Mouse (Mus musculus) hindbrain, embryonic 11.5 days (tissue): ENCODE data around the gene Cox15. TPM values are rescaled to one million over a fixed set of nuclear protein-coding genes. Genes with fewer than 3 reads are reported as not detected.

Experiments used
- ATAC-seq: fragments of 200-750 bp; cut with Nextera tagmentation; 2 replicates; pipeline ENCODE4 v1.8.0; 2017; ENCODE audit warnings: mild to moderate bottlenecking, moderate TSS enrichment, moderate library complexity; ENCODE audit not compliant: low FRiP score
- DNase-seq: peaks from one replicate; pipeline ENCODE4 v3.0.0-alpha.2; 2015; ENCODE audit warnings: low spot score
- H3K27ac ChIP-seq: fragments of 300-500 bp; sonication (generic); 2 replicates; pipeline ENCODE4 v1.5.1; 2014; ENCODE audit warnings: mild to moderate bottlenecking, low read depth, low read length
- H3K27me3 ChIP-seq: fragments of 300-500 bp; sonication (generic); 2 replicates; pipeline ENCODE4 v1.6.1; 2014; ENCODE audit warnings: mild to moderate bottlenecking, low read length, moderate library complexity, mixed read lengths; ENCODE audit not compliant: control insufficient read depth, insufficient read depth
- H3K36me3 ChIP-seq: fragments of 300-500 bp; sonication (generic); 2 replicates; pipeline ENCODE4 v1.6.1; 2014; ENCODE audit warnings: mild to moderate bottlenecking, low read length, moderate library complexity, mixed read lengths; ENCODE audit not compliant: control insufficient read depth, insufficient read depth
- H3K4me1 ChIP-seq: fragments of 300-500 bp; sonication (generic); replicated peaks from 2 replicates; pipeline ENCODE4 v1.6.1; 2014; ENCODE audit warnings: low read length, mixed read lengths; ENCODE audit not compliant: control insufficient read depth, insufficient read depth
- H3K4me2 ChIP-seq: fragments of 300-500 bp; sonication (generic); replicated peaks from 2 replicates; pipeline ENCODE4 v1.6.1; 2014; ENCODE audit warnings: mild to moderate bottlenecking, low read depth, low read length
- H3K4me3 ChIP-seq: fragments of 300-500 bp; sonication (generic); 2 replicates; pipeline ENCODE4 v1.5.1; 2014; ENCODE audit warnings: low read depth, low read length
- H3K9ac ChIP-seq: fragments of 300-500 bp; sonication (generic); 2 replicates; pipeline ENCODE4 v1.6.1; 2014; ENCODE audit warnings: low read depth, low read length
- H3K9me3 ChIP-seq: fragments of 300-500 bp; sonication (generic); 2 replicates; pipeline ENCODE4 v1.6.1; 2016; ENCODE audit warnings: low read length; ENCODE audit not compliant: control insufficient read depth
- WGBS: fragments of 180-500 bp; shearing (Covaris S2); extraction: QIAGEN DNeasy Blood & Tissue Kit; methylation state at CpG from one replicate; pipeline ENCODE4 v1.1.7; 2014; 5-methylcytosine and 5-hydroxymethylcytosine counted together
- polyA plus RNA-seq: library from polyadenylated mRNA; unstranded; fragments of >200 nt; fragmentation: Nextera tagmentation; extraction: Ambion mirVana; gene quantifications from 2 replicates; pipeline ENCODE4 v1.2.1, GENCODE M21; 2014

The Cox15 gene
- polyA plus RNA-seq, 1 experiment from 2014 or later, result 12.9 TPM

- H3K36me3 ChIP-seq, result no peaks in the 10 kb centered on the region
- H3K4me2 ChIP-seq, result no peak overlapping the region
- no peak overlapping the region for H3K9ac ChIP-seq
- 87% methylated on average over 8 of the region's 8 CpGs for WGBS
- H3K9me3 ChIP-seq, result no peaks in the 10 kb centered on the region
- H3K4me1 ChIP-seq, result no peaks in the 10 kb centered on the region
- ATAC-seq, result no peak
- no peaks in the 10 kb centered on the region for H3K27me3 ChIP-seq
- no peak overlapping the region for H3K4me3 ChIP-seq
- DNase-seq, result no peak
- H3K27ac ChIP-seq, result no peak overlapping the region
Measured at GRCm38 (mm10) chr19:43784761-43785160, 32.0 kb upstream of the Cox15 start.

GRCm38 (mm10) chr19:43781980-43782379, 29.2 kb upstream of the Cox15 start, which contains the start of gene Abcc2:
Gene Abcc2, plus strand, starts transcription at chr19:43782192.
- H3K9me3 ChIP-seq, result no peaks in the 10 kb centered on the region
- H3K4me3 ChIP-seq, result no peak within 1 kb of the TSS
- no peak for ATAC-seq
- no peak for DNase-seq
- H3K4me1 ChIP-seq, result no peaks in the 10 kb centered on the region
- WGBS, result 89% methylated on average over 3 of the region's 3 CpGs
- H3K36me3 ChIP-seq, result no peaks in the 10 kb centered on the region
- H3K4me2 ChIP-seq, result no peak within 1 kb of the TSS
- no peak within 1 kb of the TSS for H3K9ac ChIP-seq
- H3K27me3 ChIP-seq, result no peaks in the 10 kb centered on the region
- no peak within 1 kb of the TSS for H3K27ac ChIP-seq

GRCm38 (mm10) chr19:43780391-43780790, 27.6 kb upstream of the Cox15 start:
- H3K9ac ChIP-seq, result no peak overlapping the region
- no peak overlapping the region for H3K4me3 ChIP-seq
- no peaks in the 10 kb centered on the region for H3K4me1 ChIP-seq
- H3K4me2 ChIP-seq, result no peak overlapping the region
- H3K36me3 ChIP-seq, result no peaks in the 10 kb centered on the region
- WGBS, result 88% methylated on average over 5 of the region's 5 CpGs
- H3K27ac ChIP-seq, result no peak overlapping the region
- no peaks in the 10 kb centered on the region for H3K27me3 ChIP-seq
- ATAC-seq (no peak), DNase-seq (no peak)
- H3K9me3 ChIP-seq, result no peaks in the 10 kb centered on the region

GRCm38 (mm10) chr19:43777308-43777707, 24.5 kb upstream of the Cox15 start:
- no peaks in the 10 kb centered on the region for H3K4me1 ChIP-seq
- ATAC-seq, result no peak
- H3K9me3 ChIP-seq, result no peaks in the 10 kb centered on the region
- H3K9ac ChIP-seq, result no peak overlapping the region
- DNase-seq, result no peak
- no peak overlapping the region for H3K4me2 ChIP-seq
- 88% methylated on average over 2 of the region's 2 CpGs for WGBS
- H3K27ac ChIP-seq, result no peak overlapping the region
- H3K27me3 ChIP-seq, result no peaks in the 10 kb centered on the region
- no peaks in the 10 kb centered on the region for H3K36me3 ChIP-seq
- no peak overlapping the region for H3K4me3 ChIP-seq

GRCm38 (mm10) chr19:43776561-43776960, 23.8 kb upstream of the Cox15 start:
- H3K9ac ChIP-seq, result no peak overlapping the region
- no peaks in the 10 kb centered on the region for H3K36me3 ChIP-seq
- no peaks in the 10 kb centered on the region for H3K9me3 ChIP-seq
- H3K4me3 ChIP-seq, result no peak overlapping the region
- H3K27me3 ChIP-seq, result no peaks in the 10 kb centered on the region
- H3K27ac ChIP-seq, result no peak overlapping the region
- ATAC-seq, result no peak
- WGBS, result 84% methylated on average over 4 of the region's 4 CpGs
- no peak for DNase-seq
- H3K4me2 ChIP-seq, result no peak overlapping the region
- H3K4me1 ChIP-seq, result no peaks in the 10 kb centered on the region

GRCm38 (mm10) chr19:43775433-43775832, 22.6 kb upstream of the Cox15 start:
- Histone ChIP-seq H3K36me3 (no peaks in the 10 kb centered on the region), H3K27ac (no peak overlapping the region), H3K9me3 (no peaks in the 10 kb centered on the region), H3K4me1 (no peaks in the 10 kb centered on the region), H3K27me3 (no peaks in the 10 kb centered on the region), H3K4me3 (no peak overlapping the region), H3K9ac (no peak overlapping the region), H3K4me2 (no peak overlapping the region)
- DNase-seq, result no peak
- no peak for ATAC-seq
- 76% methylated on average over 10 of the region's 10 CpGs for WGBS

- Histone ChIP-seq H3K9me3 (no peaks in the 10 kb centered on the region), H3K4me3 (no peak overlapping the region), H3K36me3 (no peaks in the 10 kb centered on the region), H3K27me3 (no peaks in the 10 kb centered on the region), H3K9ac (no peak overlapping the region), H3K4me1 (no peaks in the 10 kb centered on the region), H3K4me2 (no peak overlapping the region), H3K27ac (no peak overlapping the region)
- DNase-seq, result no peak
- WGBS, result 57% methylated on average over 6 of the region's 6 CpGs
- no peak for ATAC-seq
Measured at GRCm38 (mm10) chr19:43772311-43772710, 19.5 kb upstream of the Cox15 start.

GRCm38 (mm10) chr19:43771499-43771969, 18.7 kb upstream of the Cox15 start:
- WGBS, result 93% methylated on average over 5 of the region's 5 CpGs
- Histone ChIP-seq H3K27ac (no peak overlapping the region), H3K9me3 (no peaks in the 10 kb centered on the region), H3K4me1 (no peaks in the 10 kb centered on the region), H3K9ac (no peak overlapping the region), H3K27me3 (no peaks in the 10 kb centered on the region), H3K4me2 (no peak overlapping the region), H3K4me3 (no peak overlapping the region), H3K36me3 (no peaks in the 10 kb centered on the region)
- ATAC-seq (no peak), DNase-seq (no peak)

- no peaks in the 10 kb centered on the region for H3K27me3 ChIP-seq
- DNase-seq, result no peak
- no peak overlapping the region for H3K4me2 ChIP-seq
- no peaks in the 10 kb centered on the region for H3K9me3 ChIP-seq
- no peak overlapping the region for H3K9ac ChIP-seq
- no peaks in the 10 kb centered on the region for H3K4me1 ChIP-seq
- ATAC-seq, result no peak
- H3K36me3 ChIP-seq, result no peaks in the 10 kb centered on the region
- no peak overlapping the region for H3K27ac ChIP-seq
- no peak overlapping the region for H3K4me3 ChIP-seq
- 89% methylated on average over 4 of the region's 4 CpGs for WGBS
Measured at GRCm38 (mm10) chr19:43770584-43770983, 17.8 kb upstream of the Cox15 start.
